In genomic region chr1:125435018-125435368, GRCm38 (mm10) we compare ENCODE assay signal across 8 mouse cellular contexts. TPM values are rescaled to one million over a fixed set of nuclear protein-coding genes. Genes with fewer than 3 reads are reported as not detected.
DNase-seq lines count a peak whose midpoint lies in the region; ATAC-seq and TF ChIP-seq lines count a peak whose summit lies in the region.

No protein-coding gene starts in this region.

- peak overlapping the region; percentile 94 for H3K27ac ChIP-seq in embryonic facial prominence, embryonic 14.5 days (replicated peaks; ENCODE audit: low read depth, low read length)
- peak overlapping the region; percentile 98 for H3K27ac ChIP-seq in intestine, embryonic 14.5 days (ENCODE audit: low read depth)
- peak overlapping the region; percentile 97 for H3K27ac ChIP-seq in neural tube, embryonic 12.5 days

- H3K9me3 ChIP-seq in embryonic facial prominence, embryonic 14.5 days (ENCODE audit: control insufficient read depth, low read length): no peaks in the 10 kb centered on the region
- H3K9me3 ChIP-seq in intestine, embryonic 14.5 days (ENCODE audit: control insufficient read depth, low read length): no peaks in the 10 kb centered on the region
- H3K9me3 ChIP-seq in neural tube, embryonic 12.5 days: no peaks in the 10 kb centered on the region

- H3K4me3 ChIP-seq in lung, adult 2 months (replicated peaks; ENCODE audit: extremely low read depth, low read depth, low read length): peak overlapping the region; percentile 70
- peak overlapping the region; percentile 70 for H3K4me3 ChIP-seq in embryonic facial prominence, embryonic 14.5 days (ENCODE audit: low read depth, low read length)
- H3K4me3 ChIP-seq in intestine, embryonic 14.5 days (ENCODE audit: low read depth, low read length): peak overlapping the region; percentile 79
- peak overlapping the region; percentile 82 for H3K4me3 ChIP-seq in neural tube, embryonic 12.5 days

- TF ChIP-seq CTCF in lung, adult 2 months (IDR thresholded peaks at IDR 0.05; ENCODE audit: insufficient read depth, low read length): no peak

- H3K4me1 ChIP-seq in lung, adult 2 months (ENCODE audit: control insufficient read depth, insufficient read depth, low read length): peaks cover 22% of the 10 kb centered on the region
- peaks cover 27% of the 10 kb centered on the region for H3K4me1 ChIP-seq in embryonic facial prominence, embryonic 14.5 days (ENCODE audit: control insufficient read depth, insufficient read depth, low read length)
- H3K4me1 ChIP-seq in intestine, embryonic 14.5 days (replicated peaks; ENCODE audit: control insufficient read depth, insufficient read depth, low read length): peaks cover 26% of the 10 kb centered on the region
- H3K4me1 ChIP-seq in neural tube, embryonic 12.5 days: peaks cover 8% of the 10 kb centered on the region

- WGBS in lung, adult 2 months: under 1% methylated on average over 20 of the region's 23 CpGs
- WGBS in embryonic facial prominence, embryonic 14.5 days: 0% methylated on average over 22 of the region's 23 CpGs
- WGBS in intestine, embryonic 14.5 days: under 1% methylated on average over 22 of the region's 23 CpGs
- WGBS in neural tube, embryonic 12.5 days: 2% methylated on average over 21 of the region's 23 CpGs

- H3K27me3 ChIP-seq in embryonic facial prominence, embryonic 14.5 days (replicated peaks; ENCODE audit: control insufficient read depth, insufficient read depth, low read length): no peaks in the 10 kb centered on the region
- no peaks in the 10 kb centered on the region for H3K27me3 ChIP-seq in intestine, embryonic 14.5 days (replicated peaks; ENCODE audit: control insufficient read depth, insufficient read depth, low read length)
- no peaks in the 10 kb centered on the region for H3K27me3 ChIP-seq in neural tube, embryonic 12.5 days (replicated peaks)

- no peak for TF ChIP-seq POLR2A in lung, adult 2 months (IDR thresholded peaks at IDR 0.05; ENCODE audit: borderline replicate concordance, extremely low read depth, low read depth, low read length)

- no peak for DNase-seq in lung, adult 2 months
- no peak for DNase-seq in lung, adult 18-20 months
- DNase-seq in embryonic facial prominence, embryonic 14.5 days (ENCODE audit: low spot score): peak; percentile 26
- no peak for DNase-seq in intestine, embryonic 14.5 days (ENCODE audit: low spot score)
- no peak for DNase-seq in thymus, postnatal 14 days
- DNase-seq in thymus, postnatal 0 days (ENCODE audit: low spot score): no peak
- no peak for DNase-seq in right cerebral cortex, postnatal 36 days (ENCODE audit: low spot score in 2 of 2)

- H3K4me2 ChIP-seq in embryonic facial prominence, embryonic 14.5 days (ENCODE audit: low read depth, low read length): peak overlapping the region; percentile 61
- H3K4me2 ChIP-seq in intestine, embryonic 14.5 days (ENCODE audit: low read length): peak overlapping the region; percentile 83; the same call in 1 of the 2 replicates
- H3K4me2 ChIP-seq in neural tube, embryonic 12.5 days (replicated peaks): peak overlapping the region; percentile 69

- H3K36me3 ChIP-seq in embryonic facial prominence, embryonic 14.5 days (ENCODE audit: control insufficient read depth, insufficient read depth, low read length): no peaks in the 10 kb centered on the region
- H3K36me3 ChIP-seq in intestine, embryonic 14.5 days (ENCODE audit: control insufficient read depth, insufficient read depth, low read length): no peaks in the 10 kb centered on the region
- no peaks in the 10 kb centered on the region for H3K36me3 ChIP-seq in neural tube, embryonic 12.5 days

- ATAC-seq in embryonic facial prominence, embryonic 14.5 days (ENCODE audit: low read depth): no peak; the same call in 1 of the 2 replicates
- no peak; the same call in 1 of the 2 replicates for ATAC-seq in intestine, embryonic 14.5 days (replicated peaks; ENCODE audit: low FRiP score, low TSS enrichment, low read depth)
- no peak; the same call in 1 of the 2 replicates for ATAC-seq in neural tube, embryonic 12.5 days (ENCODE audit: low FRiP score, low read depth)

- H3K9ac ChIP-seq in embryonic facial prominence, embryonic 14.5 days (ENCODE audit: low read depth, low read length): peak overlapping the region; percentile 87
- peak overlapping the region; percentile 90 for H3K9ac ChIP-seq in intestine, embryonic 14.5 days (ENCODE audit: low read length)
- H3K9ac ChIP-seq in neural tube, embryonic 12.5 days: peak overlapping the region; percentile 93

RNA-seq across cellular contexts. Expression of gene Actr3, which starts 0.5 kb away (rescaled TPM):
- polyA plus RNA-seq in lung, adult 2 months (2012; rRNA removed): 36.6 and 64.6 TPM in 2 replicates
- polyA plus RNA-seq in embryonic facial prominence, embryonic 14.5 days (2014; fragmentation: Nextera tagmentation; extraction: Ambion mirVana): 243 and 255 TPM in 2 replicates
- polyA plus RNA-seq in intestine, embryonic 14.5 days (2014; fragmentation: Nextera tagmentation; extraction: Ambion mirVana): 349 and 364 TPM in 2 replicates
- 244 and 258 TPM in 2 replicates for polyA plus RNA-seq in neural tube, embryonic 12.5 days (2016; fragmentation: Nextera tagmentation; extraction: Ambion mirVana)
- 462 and 483 TPM in 2 replicates for polyA plus RNA-seq in thymus, postnatal 0 days (2015; fragmentation: Nextera tagmentation; extraction: Ambion mirVana)
